Mouse (Mus musculus) urinary bladder, postnatal 10 days (tissue): ENCODE measurements around the gene Asb1.

ENCODE experiments used
- DNase-seq: peaks from one replicate; pipeline ENCODE4 v3.0.0; 2022; ENCODE audit warnings: low spot score

Gene Asb1

DNA sequence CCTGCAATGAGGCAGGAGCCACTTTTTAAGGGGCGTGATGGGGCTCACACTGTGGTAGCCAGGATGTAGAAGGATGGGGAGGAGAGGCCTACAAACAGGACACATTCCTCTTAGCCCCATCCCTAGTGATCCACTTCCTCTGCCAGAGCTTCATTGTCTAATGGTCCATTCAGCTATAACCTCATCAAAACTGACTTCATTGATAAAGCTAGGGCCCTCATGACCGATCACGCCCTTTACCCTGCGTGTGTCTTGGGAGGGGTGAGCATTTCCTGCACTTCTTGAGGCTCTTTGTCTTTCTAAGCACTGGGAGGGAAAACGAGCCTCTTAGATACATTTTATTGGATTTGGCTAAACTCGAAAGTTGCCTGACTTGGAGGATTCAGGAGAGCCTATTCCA is 66.8 kb downstream of the Asb1 start:
- no peak for DNase-seq
